Mouse (Mus musculus): ENCODE data around the gene Tnfsf13. TPM values are rescaled to one million over a fixed set of nuclear protein-coding genes. Genes with fewer than 3 reads are reported as not detected.

Tnfsf13 gene
- total RNA-seq, 2 experiments from 2014 or later, result 0.62 to 0.64 TPM

DNA sequence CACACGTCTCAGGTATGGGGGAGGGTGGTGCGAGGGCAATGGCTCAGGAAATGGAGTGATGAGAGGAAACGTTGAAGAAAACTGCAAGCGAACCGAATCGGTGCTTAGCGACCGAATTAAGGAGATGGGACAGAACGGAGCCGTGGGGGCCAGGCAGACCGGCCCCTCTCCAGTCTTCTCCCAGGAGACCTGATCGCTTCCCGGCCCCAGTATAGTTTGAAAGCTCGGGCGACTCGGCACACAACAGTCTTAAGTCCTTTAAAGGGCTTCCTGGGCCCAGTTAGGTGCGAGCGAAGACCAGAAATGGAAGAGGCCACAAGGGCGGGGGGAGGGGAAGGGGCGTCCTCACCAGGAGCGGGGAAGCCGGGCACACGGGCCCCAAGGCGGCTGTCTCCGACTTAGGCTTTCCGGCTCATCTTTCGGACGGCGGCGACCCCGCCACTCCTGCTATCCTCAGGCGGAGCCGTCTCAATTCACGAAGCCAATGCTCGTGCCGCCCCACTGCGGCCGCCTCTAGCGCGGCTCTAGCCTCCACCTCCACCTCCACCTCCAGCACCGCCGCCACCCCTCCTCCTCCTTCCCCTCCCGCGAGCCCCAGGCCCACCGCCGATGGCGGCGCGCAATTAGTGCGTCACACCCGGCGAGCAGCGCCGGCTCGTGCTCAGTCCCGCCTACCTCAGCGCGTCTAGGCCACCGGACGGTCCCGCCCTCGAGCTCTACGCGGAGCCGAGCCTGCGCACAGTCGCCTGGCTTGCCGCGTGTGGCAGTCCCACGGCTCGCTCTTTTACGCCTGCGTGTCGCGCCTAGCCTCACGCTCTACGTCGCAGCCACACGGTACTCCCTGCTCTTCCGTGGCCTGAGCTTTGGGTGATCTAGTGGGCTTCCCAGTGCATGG lies 4.0 kb downstream of the Tnfsf13 start, which contains the start of gene Senp3:
Gene Senp3 (minus strand): TSS at position 771 of the 895 bp plus-strand sequence.
- peak; percentile 96 for DNase-seq (ENCODE audit: low spot score)

DNA sequence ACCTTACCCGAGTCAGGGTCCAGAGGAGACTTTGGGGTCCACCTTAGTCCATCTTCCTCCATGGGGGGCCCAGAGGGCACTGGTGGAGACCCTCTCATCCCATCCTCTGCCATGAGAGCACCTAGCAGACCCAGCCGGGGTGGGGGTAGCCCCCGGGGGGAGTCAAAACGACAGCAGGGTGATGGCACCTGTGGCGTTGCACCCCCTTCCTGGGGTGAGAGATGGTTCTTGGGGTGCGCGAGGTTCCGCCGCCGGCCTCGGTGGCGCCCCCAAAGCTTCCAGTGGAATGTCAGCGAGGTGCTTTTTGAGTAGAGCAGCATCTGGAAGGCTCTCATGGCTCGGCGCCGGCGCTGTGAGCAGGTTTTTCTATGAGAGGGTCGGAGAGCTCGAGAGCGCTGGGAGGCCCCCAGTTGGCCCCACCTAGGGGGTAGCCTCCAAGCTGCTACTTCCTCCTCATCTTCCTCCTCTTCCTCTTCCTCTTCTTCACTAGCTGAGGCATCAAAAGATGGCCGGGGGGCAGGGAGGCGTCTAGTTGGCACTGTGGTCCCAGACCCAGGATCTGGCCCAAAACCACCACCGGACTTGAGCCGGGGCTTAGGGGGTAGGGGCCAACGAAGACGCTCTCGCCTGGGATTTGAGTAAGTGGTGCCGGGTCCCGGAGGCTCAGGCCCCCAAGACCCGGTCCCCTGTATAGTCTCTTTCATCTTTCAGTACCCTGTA lies 5.3 kb downstream of the Tnfsf13 start:
- DNase-seq (ENCODE audit: low spot score), result no peak

DNA sequence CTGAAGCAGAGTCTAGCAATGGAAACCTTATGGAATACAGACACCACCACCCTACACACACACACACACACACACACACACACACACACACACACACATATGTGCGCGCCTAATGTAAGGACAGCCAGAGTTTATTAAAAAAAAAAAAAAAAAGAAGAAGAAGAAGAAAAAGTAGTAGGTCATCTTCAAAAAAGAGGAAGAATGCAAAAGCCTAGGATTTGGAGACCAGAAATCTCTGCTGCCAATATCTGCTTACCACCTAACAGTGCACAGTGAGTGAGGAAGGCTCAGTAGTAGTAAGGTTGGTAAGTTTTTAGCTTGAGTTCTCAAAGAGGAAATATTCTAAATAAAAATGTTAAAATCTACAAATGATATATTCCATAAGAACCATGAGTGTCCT lies 6.4 kb downstream of the Tnfsf13 start:
- DNase-seq (ENCODE audit: low spot score), result no peak

DNA sequence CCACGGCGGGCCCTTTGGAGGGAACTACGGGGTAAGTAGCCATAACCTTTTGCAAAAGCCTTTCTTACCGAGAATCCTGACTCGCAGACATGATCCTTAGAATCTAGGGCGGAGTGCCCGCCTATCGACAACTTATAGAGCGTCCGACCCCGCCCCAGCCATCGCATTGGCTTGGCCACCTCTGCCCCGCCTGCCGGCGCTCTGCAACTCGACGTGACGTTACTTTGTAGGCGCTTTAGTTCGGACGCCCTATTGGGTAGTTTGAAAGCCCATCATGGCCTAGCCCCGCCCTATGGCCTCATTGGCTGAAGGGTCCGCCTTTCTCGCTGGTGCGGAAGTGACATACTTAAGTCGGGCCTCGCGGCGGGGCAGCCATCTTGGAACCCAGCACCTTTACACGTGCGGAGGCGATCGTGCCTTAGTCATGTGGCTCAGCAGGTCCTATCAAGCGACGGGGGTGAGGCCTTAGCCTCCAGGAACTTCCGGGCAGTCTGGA lies 13.3 kb downstream of the Tnfsf13 start, which contains the start of gene Eif4a1:
Gene Eif4a1 (minus strand): TSS at position 213 of the 496 bp plus-strand sequence.
- peak; percentile 100 for DNase-seq (ENCODE audit: low spot score)

DNA sequence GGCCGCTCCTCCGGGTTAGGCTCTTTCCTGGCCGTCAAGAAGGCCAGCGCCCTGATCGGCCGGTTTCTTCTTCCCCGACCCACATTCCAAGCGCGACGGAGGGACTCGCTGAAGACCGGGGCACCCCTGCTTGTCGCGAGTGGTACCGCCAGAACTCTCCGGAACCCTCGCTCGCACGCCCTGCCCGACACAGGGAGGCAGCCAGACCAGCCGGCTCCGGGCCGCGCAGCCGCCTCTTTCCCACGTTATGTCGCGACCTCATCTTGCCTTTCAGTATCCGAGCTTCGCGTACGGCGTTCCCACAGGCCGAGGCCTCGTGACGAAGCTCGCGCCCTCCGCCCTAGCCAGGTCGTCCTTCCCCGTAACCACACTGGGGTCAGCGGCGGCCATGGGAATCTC lies 13.9 kb downstream of the Tnfsf13 start:
- DNase-seq (ENCODE audit: low spot score), result no peak

DNA sequence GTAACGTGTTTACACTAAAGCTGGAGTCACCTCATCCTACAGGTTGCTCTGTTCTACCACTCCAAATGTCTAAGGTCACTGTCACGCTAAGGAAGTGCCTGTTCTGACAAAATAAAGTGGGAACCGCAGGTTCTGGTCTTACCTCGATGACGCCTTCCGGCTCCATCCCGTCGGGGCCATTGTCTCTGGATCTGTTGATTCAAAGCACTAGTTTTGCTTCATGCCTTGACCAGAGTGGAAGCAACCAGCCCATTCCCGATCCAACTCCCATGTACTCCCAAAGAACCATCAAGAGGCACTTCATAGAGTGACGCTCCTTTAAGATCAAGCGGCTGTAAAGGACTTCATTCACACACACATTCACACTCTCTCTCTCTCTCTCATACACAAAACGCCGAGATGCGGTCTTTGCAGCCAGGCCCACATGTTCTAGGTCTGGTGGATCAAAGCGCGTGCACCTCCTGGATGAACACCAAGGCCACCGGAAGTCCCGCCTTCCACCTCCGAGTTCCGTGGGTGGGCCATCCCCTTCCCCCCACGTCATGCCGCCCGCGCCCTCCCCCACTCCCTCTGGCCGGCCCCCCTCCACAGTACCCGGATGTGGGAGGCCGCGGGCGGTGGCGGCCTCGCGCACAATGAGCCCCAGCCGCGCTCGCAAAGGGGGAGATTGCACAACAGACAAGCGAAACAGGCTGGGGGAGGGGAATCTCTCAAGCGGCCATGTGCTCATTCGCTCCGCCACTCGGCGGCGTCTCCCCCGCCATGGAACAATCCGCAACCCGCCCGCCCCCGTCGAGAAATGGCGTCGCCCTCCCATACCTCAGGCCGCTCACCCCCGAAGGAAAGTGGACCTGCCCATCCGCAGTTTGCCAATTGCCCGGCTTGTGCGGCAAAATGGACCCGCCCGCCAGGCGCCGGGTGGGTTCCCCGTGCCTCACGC lies 14.5 kb downstream of the Tnfsf13 start:
- DNase-seq (ENCODE audit: low spot score), result peak; percentile 94

DNA sequence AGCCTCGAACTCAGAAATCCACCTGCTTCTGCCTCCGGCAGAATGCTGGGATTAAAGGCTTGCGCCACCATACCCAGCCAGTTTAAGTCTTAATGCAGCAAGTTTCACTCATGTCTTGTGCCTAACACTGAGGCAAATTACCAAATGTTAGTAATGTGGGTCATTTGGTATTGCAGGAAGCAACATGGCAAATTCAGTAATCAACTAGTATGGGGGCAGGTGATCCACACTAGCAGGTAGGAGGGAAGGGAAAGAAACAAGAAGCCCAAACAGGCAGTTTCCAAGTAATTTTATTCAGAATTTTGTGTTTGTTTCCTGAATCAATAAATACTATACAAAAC lies 18.9 kb downstream of the Tnfsf13 start:
- no peak for DNase-seq (ENCODE audit: low spot score)

DNA sequence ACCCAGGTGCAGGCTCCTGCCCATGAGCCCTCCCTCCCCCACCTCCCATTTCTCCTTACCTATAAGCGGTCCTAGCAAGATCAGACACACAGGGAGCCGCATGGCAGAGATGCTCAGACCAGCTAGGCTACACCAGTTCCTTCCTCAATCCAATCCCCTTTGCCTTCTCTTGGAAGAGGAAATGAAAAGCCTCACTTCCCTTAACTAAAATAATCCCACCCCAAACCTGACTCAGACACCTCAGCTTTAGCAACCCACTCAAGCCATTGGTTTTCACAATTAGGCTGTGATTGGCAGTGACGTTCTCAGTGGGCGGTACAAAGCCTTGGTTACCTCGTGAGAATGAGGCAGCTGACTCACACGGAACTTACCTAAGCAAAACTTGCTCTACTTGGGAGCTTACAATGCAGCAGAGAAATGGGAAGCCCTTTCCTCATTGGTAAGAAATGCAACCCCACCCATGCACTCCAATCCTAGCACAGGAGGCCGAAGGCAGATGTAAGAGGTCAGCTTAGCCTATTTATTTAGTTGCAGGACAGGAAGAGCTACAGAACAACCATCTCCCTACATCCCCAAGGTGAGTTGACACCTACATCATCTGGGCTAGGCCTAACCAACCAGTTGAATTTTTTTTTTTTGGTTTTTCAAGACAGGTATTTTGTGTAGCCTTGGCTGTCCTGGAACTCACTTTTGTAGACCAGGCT lies 19.5 kb downstream of the Tnfsf13 start, which contains the start of gene Cd68:
Gene Cd68 (minus strand): TSS at position 193 of the 704 bp plus-strand sequence.
- DNase-seq (ENCODE audit: low spot score), result no peak

DNA sequence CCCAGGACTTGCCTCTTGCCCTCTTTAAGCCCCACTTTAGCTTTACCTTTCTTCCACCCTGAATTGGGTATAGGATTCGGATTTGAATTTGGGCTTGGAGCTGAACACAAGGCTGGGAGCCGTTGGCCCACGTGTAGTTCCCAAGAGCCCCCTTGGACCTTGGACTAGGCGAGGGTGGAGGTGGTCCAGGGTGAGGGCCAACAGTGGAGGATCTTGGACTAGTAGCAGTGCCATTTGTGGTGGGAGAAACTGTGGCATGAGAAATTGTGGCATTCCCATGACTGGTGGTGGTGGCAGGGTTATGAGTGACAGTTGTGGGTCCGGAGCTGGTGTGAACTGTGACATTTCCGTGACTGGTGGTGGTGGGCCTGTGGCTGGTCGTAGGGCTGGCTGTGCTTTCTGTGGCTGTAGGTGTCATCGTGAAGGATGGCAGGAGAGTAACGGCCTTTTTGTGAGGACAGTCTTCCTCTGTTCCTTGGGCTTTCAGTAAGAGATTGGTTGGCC lies 20.1 kb downstream of the Tnfsf13 start:
- DNase-seq (ENCODE audit: low spot score), result no peak

DNA sequence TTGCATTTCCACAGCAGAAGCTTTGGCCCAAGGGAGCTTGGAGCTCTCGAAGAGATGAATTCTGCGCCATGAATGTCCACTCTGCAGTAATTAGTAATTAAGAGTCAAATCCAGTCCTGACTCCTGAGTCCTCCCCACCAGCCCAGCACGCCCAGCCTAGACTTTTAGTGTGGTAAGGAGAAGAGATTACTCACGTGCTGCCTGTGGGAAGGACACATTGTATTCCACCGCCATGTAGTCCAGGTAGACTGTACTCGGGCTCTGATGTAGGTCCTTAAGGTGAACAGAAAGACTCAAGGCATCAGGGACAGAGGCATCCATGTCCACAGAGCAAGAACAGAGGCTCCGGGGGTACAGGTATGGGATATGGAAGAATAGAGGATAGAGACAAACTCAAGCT lies 20.7 kb downstream of the Tnfsf13 start:
- DNase-seq (ENCODE audit: low spot score), result no peak

DNA sequence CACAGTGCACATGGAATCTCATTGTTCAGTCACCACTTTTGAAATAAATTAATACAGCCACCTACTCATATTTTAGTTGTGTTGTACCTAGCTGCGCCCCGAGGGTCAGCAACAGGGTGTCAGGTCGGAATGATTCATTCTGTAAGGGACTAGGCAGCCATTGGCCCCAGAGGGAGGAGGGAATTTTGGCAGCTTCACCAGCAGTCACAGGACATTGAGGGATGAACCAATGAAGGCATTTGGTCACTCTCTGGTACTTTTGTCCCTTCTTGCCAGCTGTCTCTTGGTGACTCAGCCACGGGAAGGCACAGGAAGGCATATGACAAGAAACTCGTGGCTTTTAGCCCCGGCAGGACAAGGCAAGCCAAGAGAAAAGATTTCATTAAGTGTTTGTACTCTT lies 21.8 kb downstream of the Tnfsf13 start:
- DNase-seq (ENCODE audit: low spot score), result peak; percentile 35

DNA sequence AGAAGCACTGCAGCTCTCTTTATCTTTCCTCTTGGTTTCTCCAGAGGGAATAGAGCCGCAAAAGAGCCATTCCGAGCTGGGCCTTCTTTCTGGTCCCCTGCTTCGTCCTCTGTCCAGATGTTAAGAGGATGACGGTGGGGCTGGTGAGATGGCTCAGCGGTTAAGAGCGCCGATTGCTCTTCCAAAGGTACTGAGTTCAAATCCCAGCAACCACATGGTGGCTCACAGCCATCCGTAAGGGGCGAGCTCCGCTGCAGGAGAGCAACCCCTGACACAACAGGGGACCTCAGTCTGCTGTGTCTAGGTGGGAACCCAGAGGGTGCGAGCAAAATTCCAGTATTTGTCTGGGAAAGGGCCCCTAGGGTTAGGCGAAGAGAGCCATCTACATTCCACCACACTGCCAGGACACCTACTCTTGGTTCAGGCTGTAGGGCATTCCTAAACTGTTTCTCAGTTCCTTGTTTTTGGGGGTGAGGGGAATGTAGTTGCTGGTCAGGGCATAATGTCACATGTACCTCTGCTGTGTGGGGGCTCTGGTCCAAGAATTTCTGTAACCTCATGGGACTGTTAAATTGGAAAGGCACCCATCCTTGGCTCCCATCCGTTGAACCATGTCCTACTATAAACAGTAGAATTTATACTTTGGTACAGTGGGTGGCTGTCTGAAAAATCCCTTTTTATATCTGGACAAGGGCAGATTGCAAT lies 22.5 kb downstream of the Tnfsf13 start:
- no peak for DNase-seq (ENCODE audit: low spot score)

DNA sequence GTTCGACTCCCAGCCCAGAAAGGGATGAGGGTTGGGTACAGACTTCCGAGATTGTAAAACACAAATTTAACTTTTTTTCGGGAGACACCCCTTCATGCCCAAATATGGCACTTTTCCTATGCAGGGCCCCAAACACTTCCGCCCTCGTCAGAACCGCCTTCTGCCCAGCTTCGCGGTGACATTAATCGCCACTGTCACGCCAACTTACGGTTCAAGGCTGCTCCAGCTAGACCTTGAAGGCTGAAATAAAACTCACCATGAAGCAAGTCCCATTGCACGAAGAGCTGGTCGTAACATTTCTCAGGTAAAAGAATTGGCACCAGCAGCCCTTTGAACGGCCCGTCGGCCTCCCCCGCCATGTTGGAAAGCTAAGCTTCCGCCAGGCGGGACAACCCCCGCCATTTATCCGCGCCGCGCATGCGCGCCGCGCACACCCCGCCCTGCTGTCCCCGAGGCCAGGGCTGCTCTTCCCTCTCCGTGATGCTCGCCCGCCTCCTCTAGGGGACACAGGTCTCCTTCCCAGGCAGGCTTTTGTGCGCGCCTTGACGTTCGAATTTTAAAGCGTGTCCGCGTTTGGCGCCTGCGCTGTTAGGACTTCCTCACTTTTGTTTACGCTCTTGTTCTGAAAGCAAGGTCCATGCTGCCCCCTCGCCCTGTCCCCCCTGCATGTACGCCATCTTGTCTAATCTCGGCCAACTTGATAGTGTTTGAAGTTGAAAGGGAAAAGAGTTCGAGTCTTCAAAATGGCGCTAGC lies 23.2 kb downstream of the Tnfsf13 start, which contains the start of gene Mpdu1:
Gene Mpdu1 (minus strand): TSS at position 430 of the 754 bp plus-strand sequence.
- peak; percentile 92 for DNase-seq (ENCODE audit: low spot score)

DNA sequence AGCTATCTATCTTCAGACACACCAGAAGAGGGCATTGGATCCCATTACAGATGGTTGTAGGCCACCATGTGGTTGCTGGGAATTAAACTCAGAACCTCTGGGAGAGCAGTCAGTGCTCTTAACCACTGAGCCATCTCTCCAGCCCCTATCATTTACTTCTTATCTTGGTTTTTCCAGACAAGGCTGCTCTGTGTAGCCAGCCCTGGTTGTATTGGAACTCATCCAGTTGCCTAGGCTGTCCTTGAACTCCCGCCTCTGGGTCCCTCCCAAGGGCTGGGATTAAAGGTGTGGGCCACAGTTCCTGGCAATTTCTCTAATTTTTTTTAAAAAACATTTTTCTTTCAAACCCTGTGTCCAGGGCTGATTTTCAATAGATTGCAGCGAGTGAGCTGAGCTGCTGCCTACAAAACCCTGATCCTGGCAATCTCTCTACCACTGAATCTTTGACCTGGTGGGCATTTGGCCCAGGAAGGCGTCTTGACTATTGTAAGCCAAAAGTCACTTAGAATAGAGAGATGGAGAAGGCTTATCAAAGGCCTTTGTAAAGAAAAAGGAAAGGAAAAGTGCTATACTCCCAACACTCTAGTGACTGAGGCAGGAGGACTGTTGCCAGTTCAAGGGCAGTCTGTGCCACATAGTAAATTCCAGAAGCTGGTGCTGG lies 24.2 kb downstream of the Tnfsf13 start:
- DNase-seq (ENCODE audit: low spot score), result no peak

DNA sequence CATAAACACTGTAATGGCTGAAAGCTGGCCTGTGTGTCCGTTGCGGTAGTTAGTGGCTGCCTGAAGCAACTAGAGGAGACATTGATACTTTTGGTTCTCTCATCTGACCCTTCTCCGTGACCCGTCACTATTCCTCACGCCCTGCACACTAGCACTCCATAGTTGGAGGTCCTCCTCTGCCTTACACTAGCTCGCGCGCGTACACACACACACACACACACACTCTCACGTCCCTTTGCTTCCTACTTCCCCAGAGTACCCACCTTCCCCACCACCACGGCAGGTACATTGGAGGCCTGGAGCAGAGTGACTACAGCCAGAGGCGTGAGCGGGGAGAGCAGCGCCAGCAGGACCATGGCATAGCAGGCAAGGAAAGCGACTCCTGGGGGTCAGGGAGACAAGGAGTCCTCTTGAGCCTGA lies 28.1 kb downstream of the Tnfsf13 start:
- no peak for DNase-seq (ENCODE audit: low spot score)

DNA sequence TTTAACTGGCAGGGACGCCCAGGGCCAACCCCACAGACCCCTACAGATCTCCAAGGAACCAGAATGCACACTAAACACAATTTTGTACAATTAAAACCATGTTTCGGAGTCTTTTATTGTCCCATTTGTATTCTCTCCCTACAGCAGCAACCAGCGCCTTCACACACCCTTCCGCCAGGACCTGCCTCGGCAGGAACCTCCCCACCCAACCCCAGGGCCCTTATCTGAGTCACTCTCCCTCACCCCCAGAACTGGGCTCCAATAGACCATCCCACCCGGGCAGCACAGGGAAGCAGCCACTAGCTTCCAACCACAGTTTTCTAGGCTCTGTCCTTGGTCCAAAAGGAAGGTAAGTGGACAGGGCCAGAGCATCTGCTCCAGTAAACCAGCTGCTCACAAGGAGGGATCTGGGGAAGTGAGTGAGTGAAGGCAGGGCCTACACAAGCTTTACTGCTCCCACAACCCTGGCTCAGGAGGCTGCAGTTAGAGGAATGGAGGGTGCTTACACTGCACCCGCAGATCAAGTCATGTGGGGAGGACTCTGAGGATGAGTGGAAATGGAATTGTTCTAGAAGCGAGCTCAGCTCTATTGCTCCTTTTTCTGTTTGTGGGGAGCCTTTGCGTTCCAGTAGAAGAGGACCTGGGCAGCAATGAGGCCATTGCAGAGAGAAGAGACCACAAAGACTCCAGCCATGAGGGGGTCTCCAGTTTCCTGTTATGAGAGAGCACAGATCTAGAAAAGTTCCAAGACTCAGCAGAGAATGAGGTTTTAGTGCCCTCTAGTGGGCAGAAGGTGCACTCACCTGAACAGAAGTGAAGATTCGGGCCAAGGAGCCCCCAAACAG lies 28.7 kb downstream of the Tnfsf13 start:
- DNase-seq (ENCODE audit: low spot score), result peak; percentile 47

DNA sequence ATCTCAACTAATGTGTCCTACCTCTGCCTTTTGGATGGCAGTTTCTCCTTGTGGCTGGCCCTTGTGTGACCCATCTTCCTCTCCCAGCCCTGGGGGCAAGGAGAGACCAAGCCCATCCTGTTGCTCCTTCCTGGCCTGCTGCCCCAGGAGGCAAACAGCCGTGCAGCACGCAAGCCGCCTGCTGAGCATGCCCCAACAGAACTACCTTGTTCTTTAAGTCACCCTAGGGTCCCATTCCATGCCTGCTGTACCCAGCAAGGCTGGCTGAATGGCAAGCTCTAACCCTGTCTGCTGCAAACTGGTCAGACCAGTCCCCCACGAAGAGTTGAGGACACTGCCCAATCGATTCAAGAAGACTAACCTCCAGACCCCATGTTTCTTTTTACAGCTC lies 29.5 kb downstream of the Tnfsf13 start:
- no peak for DNase-seq (ENCODE audit: low spot score)
